Mouse (Mus musculus): ENCODE results near the gene Sergef.

DNA sequence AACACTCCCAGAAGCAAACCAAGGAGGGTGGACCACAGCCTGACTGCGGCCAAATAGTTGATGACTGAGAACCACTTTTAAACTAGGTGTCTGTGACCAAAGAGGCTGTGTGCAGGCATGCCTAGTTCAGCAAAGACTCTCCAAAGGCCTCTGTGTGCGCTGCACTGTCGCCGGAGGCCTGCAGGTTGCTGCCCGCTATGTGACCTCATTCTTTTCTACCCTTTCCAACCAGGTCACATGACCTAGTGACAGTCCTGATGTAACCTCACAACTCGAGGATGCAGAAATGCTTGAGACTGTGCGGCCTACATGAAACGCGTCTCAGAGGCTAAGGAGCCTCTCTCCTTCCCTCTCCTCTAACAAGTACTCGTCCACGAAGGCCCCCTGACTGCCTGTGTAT lies 106.1 kb downstream of the Sergef start:
- no peak for TF ChIP-seq GATA1 (IDR thresholded peaks at IDR 0.05; ENCODE audit: low read length)
- no peak for TF ChIP-seq TAL1 (IDR thresholded peaks at IDR 0.05; ENCODE audit: low read length)

Data from erythroblast, embryonic 14.5 days (primary cell).